Mouse (Mus musculus): ENCODE results near the gene Lyrm7. TPM values are rescaled to one million over a fixed set of nuclear protein-coding genes. Genes with fewer than 3 reads are reported as not detected.
A peak's percentile ranks its signal among the peaks of the same experiment; 100 is the strongest.
"Not testable (repeated sequence)": the region's sequence is repeated elsewhere in the genome, so short reads cannot be mapped to it uniquely, and the experiment has no call there.

Gene Lyrm7
- polyA plus RNA-seq, 1 experiment from 2014 or later: 4.7 TPM

DNA sequence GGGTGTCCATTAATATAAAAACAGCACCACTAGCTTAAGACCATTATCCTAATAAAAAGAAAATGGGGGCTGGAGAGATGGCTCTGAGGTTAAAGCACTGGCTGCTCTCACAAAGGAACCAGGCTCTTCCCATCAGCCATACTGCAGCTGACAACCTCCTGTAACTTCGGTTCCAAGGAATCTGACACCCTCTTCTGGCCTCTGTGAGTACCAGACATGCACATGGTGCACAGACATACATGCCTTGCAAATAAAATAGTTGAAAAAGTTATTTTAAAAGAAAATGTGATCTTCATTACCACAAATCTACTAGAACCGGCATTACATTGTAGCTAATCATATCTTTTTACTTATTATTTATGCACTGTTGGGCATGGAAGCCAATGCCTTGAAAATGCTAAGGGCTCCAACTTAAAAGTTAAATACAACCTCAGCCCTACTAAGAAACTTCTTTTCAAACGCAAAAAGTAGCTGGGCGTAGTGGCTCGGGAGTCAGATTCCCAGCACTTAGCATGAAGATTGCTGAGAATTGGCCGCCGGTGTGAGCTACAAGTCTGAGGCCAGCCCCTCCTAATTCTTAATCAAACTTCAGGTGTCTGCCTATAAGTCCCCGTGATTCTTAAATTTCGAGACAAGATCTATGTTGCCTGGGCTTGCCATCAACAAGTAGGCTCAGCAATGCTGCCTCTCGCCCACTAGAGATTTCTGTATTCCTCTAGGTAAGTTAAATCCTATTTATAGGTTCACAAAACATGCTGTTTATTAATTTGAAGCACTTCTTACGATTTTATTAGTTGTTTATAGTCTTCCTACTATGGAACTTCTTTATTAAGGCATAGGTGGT is 1.2 kb downstream of the Lyrm7 start:
- Histone ChIP-seq H3K36me3 (no peaks in the 10 kb centered on the region), H3K4me3 (peak overlapping the region; percentile 79), H3K9me3 (replicated peaks) (no peaks in the 10 kb centered on the region), H3K4me1 (peaks cover 22% of the 10 kb centered on the region), H3K27me3 (ENCODE audit: low read depth, poor library complexity, severe bottlenecking) (no peaks in the 10 kb centered on the region), H3K27ac (replicated peaks) (peak overlapping the region; percentile 94)
- WGBS: 31% methylated on average over 11 of the region's 11 CpGs
- DNase-seq (ENCODE audit: low spot score): no peak

DNA sequence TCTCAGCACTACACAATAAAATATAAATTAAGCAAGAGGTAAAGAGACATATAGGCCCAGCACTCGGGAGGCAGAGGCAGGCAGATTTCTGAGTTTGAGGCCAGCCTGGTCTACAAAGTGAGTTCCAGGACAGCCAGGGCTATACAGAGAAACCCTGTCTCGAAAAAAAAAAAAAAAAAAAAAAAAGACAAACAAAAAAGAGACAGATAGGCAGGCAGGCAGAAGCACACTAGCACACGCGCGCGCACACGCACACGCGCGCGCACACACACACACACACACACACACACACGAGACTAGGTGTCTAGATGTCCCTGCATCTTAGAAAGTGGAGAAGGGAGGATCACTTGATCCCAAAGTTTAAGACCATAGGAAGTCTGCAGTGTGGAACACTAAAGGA is 1.8 kb downstream of the Lyrm7 start:
- 96% methylated on average over 11 of the region's 12 CpGs for WGBS
- peak overlapping the region; percentile 94; the same call in 1 of the 2 replicates for H3K27ac ChIP-seq (replicated peaks)
- DNase-seq (ENCODE audit: low spot score); H3K9me3 ChIP-seq (replicated peaks); H3K27me3 ChIP-seq (ENCODE audit: low read depth, poor library complexity, severe bottlenecking); H3K36me3 ChIP-seq; H3K4me3 ChIP-seq: not testable (repeated sequence)
- H3K4me1 ChIP-seq: peaks cover 22% of the 10 kb centered on the region

GRCm38 (mm10) chr11:54851656-54852055 is 9.1 kb downstream of the Lyrm7 start:
- Histone ChIP-seq H3K27me3 (ENCODE audit: low read depth, poor library complexity, severe bottlenecking) (no peaks in the 10 kb centered on the region), H3K4me3 (no peak overlapping the region), H3K9me3 (replicated peaks) (no peaks in the 10 kb centered on the region), H3K4me1 (peaks cover 5% of the 10 kb centered on the region), H3K27ac (replicated peaks) (no peak overlapping the region), H3K36me3 (no peaks in the 10 kb centered on the region)
- 92% methylated on average over 12 of the region's 12 CpGs for WGBS
- DNase-seq (ENCODE audit: low spot score): no peak

DNA sequence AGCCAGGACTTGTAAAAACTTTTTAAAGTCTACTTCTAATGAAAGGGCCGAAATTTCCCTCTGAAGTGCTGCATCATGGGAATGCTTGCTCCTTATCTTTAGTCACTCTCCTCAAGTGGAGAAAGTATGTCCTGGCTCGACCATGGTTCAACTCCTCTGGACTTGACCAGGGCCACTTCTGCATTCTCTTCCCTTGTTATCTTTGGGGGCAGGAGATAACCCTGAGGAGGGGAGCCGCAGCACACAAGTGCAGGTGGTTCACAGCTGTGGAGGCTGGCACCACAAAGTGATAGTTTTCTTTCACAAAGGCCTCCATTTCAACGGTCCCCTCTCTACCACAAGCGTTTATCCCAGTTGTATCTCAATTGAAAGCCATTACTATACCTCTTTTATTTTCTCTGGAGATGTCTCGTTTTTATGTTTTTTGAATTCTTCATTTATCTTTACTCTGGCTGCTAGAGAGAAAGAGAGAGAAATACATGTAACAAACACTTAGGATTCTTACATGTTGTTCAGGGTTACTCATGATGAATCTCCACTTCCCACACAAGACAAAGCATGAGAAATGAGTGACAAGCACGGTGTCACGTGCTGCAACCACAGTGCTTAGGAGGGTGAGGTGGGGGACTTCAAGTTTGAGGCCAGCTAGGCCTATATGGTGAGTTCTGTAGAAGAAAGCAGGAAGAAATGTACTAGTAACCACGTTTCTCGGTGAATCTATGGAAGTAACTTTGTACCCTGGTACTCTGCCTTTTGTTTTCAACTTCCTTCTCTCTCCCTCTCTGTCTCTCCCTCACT is 10.6 kb downstream of the Lyrm7 start:
- H3K9me3 ChIP-seq (replicated peaks): no peaks in the 10 kb centered on the region
- H3K4me3 ChIP-seq: no peak overlapping the region
- DNase-seq (ENCODE audit: low spot score): no peak
- H3K27ac ChIP-seq (replicated peaks): no peak overlapping the region
- 88% methylated on average over 10 of the region's 10 CpGs for WGBS
- peaks cover 20% of the 10 kb centered on the region for H3K4me1 ChIP-seq
- H3K36me3 ChIP-seq: no peaks in the 10 kb centered on the region
- H3K27me3 ChIP-seq (ENCODE audit: low read depth, poor library complexity, severe bottlenecking): no peaks in the 10 kb centered on the region

DNA sequence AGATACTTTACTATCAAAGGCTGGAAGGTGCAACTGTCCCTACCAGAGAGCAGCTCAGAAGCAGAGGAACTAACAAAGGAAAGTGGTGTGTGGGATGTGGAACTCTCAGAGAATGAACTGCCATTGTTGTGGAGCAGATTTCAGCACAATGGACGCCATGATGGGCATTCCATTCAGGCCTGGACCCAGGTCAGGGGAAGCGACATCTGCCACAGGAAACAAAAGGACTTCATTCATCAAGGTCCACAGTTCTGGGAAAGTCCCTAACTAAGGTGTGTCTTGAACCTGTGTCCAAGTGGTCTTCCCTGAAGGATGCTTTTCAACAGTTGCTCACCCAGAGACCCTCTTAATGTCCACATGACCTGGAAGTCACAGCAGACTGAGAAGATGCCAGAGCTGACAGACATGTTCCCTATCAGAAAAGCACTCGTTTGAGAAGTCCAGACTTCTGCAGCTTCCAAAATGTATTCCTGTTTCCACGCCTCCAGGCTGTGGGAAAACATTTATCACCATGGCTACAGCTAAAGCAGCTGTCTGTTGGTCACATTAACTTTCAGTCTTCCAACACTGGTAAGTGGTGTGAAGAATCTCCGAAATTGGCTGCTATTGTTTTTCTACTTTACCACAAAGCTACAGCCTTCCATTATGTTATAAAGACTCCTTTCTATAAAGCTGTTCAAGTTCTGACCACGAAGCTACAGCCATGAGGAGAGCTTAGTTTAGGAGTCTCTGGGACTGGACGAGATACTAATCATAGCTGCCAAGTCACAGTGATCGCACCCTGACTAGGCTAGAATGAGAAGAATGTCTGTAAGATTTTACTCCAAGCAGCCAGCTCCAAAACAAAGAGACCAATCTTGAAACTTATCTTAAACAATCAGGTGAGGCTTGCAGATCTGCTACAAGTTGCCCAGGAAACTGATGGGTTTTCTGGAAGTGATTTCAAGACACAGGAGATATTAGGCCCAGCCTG is 15.0 kb downstream of the Lyrm7 start:
- 43% methylated on average over 8 of the region's 8 CpGs for WGBS
- H3K4me1 ChIP-seq: peaks cover 28% of the 10 kb centered on the region
- H3K36me3 ChIP-seq: no peaks in the 10 kb centered on the region
- no peak for DNase-seq (ENCODE audit: low spot score)
- peak overlapping the region; percentile 66 for H3K27ac ChIP-seq (replicated peaks)
- no peak overlapping the region for H3K4me3 ChIP-seq
- H3K27me3 ChIP-seq (ENCODE audit: low read depth, poor library complexity, severe bottlenecking): no peaks in the 10 kb centered on the region
- H3K9me3 ChIP-seq (replicated peaks): no peaks in the 10 kb centered on the region

DNA sequence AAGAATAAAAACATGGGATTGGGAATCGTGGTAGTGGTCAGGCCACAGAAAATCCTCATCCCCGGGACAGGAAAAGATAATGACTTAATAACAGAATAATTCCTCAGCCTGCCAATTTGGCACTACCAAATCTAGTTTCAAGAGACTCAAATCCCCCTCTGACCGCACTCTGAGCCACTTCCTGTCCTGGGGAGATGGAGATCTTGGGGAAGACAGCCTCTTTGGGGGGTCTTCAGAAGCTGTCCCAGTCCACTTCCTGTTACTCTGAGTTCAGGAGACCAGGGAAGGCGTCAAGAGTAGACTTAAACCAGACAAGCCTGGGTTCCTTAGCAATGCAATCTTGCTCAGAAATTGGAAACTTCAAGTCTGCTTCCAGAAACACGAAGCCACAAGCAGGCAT is 15.8 kb downstream of the Lyrm7 start:
- H3K36me3 ChIP-seq: no peaks in the 10 kb centered on the region
- DNase-seq (ENCODE audit: low spot score): no peak
- H3K9me3 ChIP-seq (replicated peaks): no peaks in the 10 kb centered on the region
- peak overlapping the region; percentile 66 for H3K27ac ChIP-seq (replicated peaks)
- no peak overlapping the region for H3K4me3 ChIP-seq
- H3K4me1 ChIP-seq: peaks cover 28% of the 10 kb centered on the region
- WGBS: 91% methylated on average over 5 of the region's 5 CpGs
- no peaks in the 10 kb centered on the region for H3K27me3 ChIP-seq (ENCODE audit: low read depth, poor library complexity, severe bottlenecking)

- Histone ChIP-seq H3K9me3 (replicated peaks) (no peaks in the 10 kb centered on the region), H3K27ac (replicated peaks) (peak overlapping the region; percentile 66; the same call in 1 of the 2 replicates), H3K36me3 (no peaks in the 10 kb centered on the region), H3K27me3 (ENCODE audit: low read depth, poor library complexity, severe bottlenecking) (no peaks in the 10 kb centered on the region), H3K4me1 (peaks cover 28% of the 10 kb centered on the region), H3K4me3 (no peak overlapping the region)
- 75% methylated on average over 9 of the region's 9 CpGs for WGBS
- DNase-seq (ENCODE audit: low spot score): no peak
Measured at GRCm38 (mm10) chr11:54844424-54844823, 16.3 kb downstream of the Lyrm7 start.

GRCm38 (mm10) chr11:54840891-54841290 is 19.8 kb downstream of the Lyrm7 start:
- Histone ChIP-seq H3K4me1 (peaks cover 16% of the 10 kb centered on the region), H3K9me3 (replicated peaks) (no peaks in the 10 kb centered on the region), H3K4me3 (no peak overlapping the region), H3K36me3 (no peaks in the 10 kb centered on the region), H3K27me3 (ENCODE audit: low read depth, poor library complexity, severe bottlenecking) (no peaks in the 10 kb centered on the region), H3K27ac (replicated peaks) (no peak overlapping the region)
- WGBS: 92% methylated on average over 11 of the region's 11 CpGs
- DNase-seq (ENCODE audit: low spot score): no peak

GRCm38 (mm10) chr11:54839696-54840095 is 21.0 kb downstream of the Lyrm7 start:
- no peak for DNase-seq (ENCODE audit: low spot score)
- H3K4me3 ChIP-seq: no peak overlapping the region
- no peaks in the 10 kb centered on the region for H3K9me3 ChIP-seq (replicated peaks)
- H3K36me3 ChIP-seq: no peaks in the 10 kb centered on the region
- H3K27ac ChIP-seq (replicated peaks): no peak overlapping the region
- no peaks in the 10 kb centered on the region for H3K27me3 ChIP-seq (ENCODE audit: low read depth, poor library complexity, severe bottlenecking)
- H3K4me1 ChIP-seq: peaks cover 4% of the 10 kb centered on the region
- 91% methylated on average over 4 of the region's 4 CpGs for WGBS

- no peaks in the 10 kb centered on the region for H3K9me3 ChIP-seq (replicated peaks)
- H3K4me3 ChIP-seq: no peak overlapping the region
- H3K36me3 ChIP-seq: no peaks in the 10 kb centered on the region
- H3K27me3 ChIP-seq (ENCODE audit: low read depth, poor library complexity, severe bottlenecking): no peaks in the 10 kb centered on the region
- 84% methylated on average over 9 of the region's 9 CpGs for WGBS
- no peak for DNase-seq (ENCODE audit: low spot score)
- H3K27ac ChIP-seq (replicated peaks): no peak overlapping the region
- H3K4me1 ChIP-seq: no peaks in the 10 kb centered on the region
Measured at GRCm38 (mm10) chr11:54836106-54836505, 24.6 kb downstream of the Lyrm7 start.

DNA sequence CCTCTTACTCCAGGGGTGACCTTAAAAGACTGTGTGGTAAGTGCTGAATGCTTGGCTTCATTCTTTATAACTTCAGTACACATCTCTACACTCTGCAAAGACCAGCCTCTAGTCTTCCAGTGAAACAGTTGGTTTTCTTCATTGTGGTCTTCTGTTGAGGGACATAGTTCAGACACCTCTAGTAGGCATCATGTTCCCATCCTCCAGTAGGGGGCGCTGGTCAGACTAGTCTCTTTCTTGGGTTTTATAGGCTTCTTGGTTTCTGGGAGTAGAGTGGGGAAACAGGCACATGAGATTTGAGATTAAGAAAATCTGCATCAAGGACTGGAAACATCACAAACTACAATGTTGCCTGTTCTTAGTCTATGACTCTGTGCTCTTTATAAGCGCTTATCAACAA is 26.1 kb downstream of the Lyrm7 start:
- H3K27ac ChIP-seq (replicated peaks): no peak overlapping the region
- no peak overlapping the region for H3K4me3 ChIP-seq
- H3K4me1 ChIP-seq: no peaks in the 10 kb centered on the region
- H3K36me3 ChIP-seq: no peaks in the 10 kb centered on the region
- no peak for DNase-seq (ENCODE audit: low spot score)
- no peaks in the 10 kb centered on the region for H3K27me3 ChIP-seq (ENCODE audit: low read depth, poor library complexity, severe bottlenecking)
- WGBS: 55% methylated on average over 2 of the region's 2 CpGs
- H3K9me3 ChIP-seq (replicated peaks): no peaks in the 10 kb centered on the region

DNA sequence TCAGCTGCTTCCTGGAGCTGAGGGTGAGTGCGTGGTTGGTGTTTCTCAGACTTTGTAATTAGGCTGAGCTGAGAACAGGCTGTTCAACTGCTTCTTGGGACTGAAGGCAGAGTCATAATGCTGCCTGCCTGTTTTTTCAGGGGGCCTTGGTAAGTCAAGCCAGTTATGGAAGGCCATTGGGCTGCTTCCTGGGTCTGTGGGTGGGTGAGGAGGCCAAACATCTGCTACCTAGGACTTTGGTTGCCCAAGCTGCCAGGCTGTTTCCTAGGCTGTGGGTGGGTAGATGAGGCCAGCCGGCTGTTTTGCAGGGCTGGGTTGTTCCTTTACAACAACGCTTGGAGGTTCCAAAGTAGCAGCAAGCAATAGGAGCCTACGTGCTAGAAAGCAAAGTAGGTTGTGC is 26.9 kb downstream of the Lyrm7 start:
- no peaks in the 10 kb centered on the region for H3K36me3 ChIP-seq
- no peaks in the 10 kb centered on the region for H3K9me3 ChIP-seq (replicated peaks)
- no peaks in the 10 kb centered on the region for H3K27me3 ChIP-seq (ENCODE audit: low read depth, poor library complexity, severe bottlenecking)
- peak overlapping the region; percentile 38; the same call in 1 of the 2 replicates for H3K27ac ChIP-seq (replicated peaks)
- DNase-seq (ENCODE audit: low spot score): no peak
- H3K4me3 ChIP-seq: no peak overlapping the region
- WGBS: 91% methylated on average over 4 of the region's 4 CpGs
- H3K4me1 ChIP-seq: no peaks in the 10 kb centered on the region
